Mouse (Mus musculus) olfactory bulb, adult 2 months (tissue): ENCODE data around the gene Chic2.

Source experiments
- CTCF ChIP-seq: fragments of 200-500 bp; IDR thresholded peaks from 2 replicates; pipeline ENCODE4 v1.5.1; 2012; ENCODE audit warnings: low read depth, mild to moderate bottlenecking, low read length, moderate library complexity; ENCODE audit not compliant: insufficient read depth
- POLR2A ChIP-seq: fragments of 200-500 bp; IDR thresholded peaks from 2 replicates; pipeline ENCODE4 v1.6.1; 2012; ENCODE audit warnings: mild to moderate bottlenecking, low read depth, low read length, moderate library complexity; ENCODE audit not compliant: insufficient read depth

DNA sequence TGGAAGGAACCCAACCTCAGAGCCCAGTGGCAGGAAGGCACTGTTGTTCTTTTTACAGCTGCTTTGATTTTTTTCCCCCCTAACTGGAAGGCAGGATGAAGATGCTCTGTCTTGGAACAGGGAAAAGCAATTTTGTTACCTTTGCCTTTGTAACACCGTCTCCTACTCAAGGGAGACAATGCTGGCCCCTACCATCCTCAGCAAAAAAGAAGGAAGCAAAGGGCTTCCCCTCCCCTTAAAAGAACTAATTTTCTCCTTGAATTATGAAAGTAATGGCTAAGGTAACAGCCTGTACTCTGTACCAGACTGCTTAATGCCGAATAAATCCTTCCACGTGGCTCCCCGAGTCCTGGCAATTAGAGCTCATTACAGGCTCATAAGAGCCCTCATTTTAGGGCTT is 28.0 kb upstream of the Chic2 start:
- no peak for TF ChIP-seq CTCF
- TF ChIP-seq POLR2A: no peak
